Mouse (Mus musculus): ENCODE data around the gene Rtn4rl1. TPM values are rescaled to one million over a fixed set of nuclear protein-coding genes. Genes with fewer than 3 reads are reported as not detected.
A peak's percentile ranks its signal among the peaks of the same experiment; 100 is the strongest.

Rtn4rl1 gene
- polyA plus RNA-seq, 1 experiment from 2014 or later: 9.7 TPM

- H3K4me1 ChIP-seq: peaks cover 63% of the 10 kb centered on the region
- no peak overlapping the region for H3K4me3 ChIP-seq
- no peaks in the 10 kb centered on the region for H3K9me3 ChIP-seq
- peaks cover 3% of the 10 kb centered on the region; the same call in 1 of the 2 replicates for H3K36me3 ChIP-seq
- H3K27me3 ChIP-seq (ENCODE audit: insufficient read depth, poor library complexity, severe bottlenecking): peaks cover 43% of the 10 kb centered on the region
- H3K27ac ChIP-seq: no peak overlapping the region
- no peak for DNase-seq (ENCODE audit: low spot score)
- 79% methylated on average over 5 of the region's 5 CpGs for WGBS
These were observed 6.4 kb downstream of the Rtn4rl1 start for GRCm38 (mm10) chr11:75199951-75200350.

DNA sequence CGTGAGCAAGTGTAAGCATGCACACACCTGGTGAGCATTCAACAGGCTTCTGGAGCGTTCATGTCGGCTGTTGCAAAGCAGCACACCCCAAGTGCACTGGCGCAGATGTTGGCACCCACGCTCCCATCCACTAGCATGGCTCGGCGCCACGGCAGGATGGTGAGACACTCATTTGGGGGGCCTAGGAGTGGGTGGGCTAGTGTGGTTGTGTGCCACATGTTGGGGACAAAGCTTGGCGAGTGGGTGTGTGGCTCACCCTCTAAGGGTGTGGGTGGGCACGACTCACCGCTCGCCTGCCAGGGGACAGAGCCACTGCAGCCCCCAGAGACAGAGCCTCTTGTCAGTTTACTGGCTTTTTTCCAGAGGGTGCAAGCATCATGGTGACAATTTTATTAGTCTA, 7.4 kb downstream of the Rtn4rl1 start:
- peaks cover 3% of the 10 kb centered on the region; the same call in 1 of the 2 replicates for H3K36me3 ChIP-seq
- H3K4me1 ChIP-seq: peaks cover 63% of the 10 kb centered on the region
- H3K27me3 ChIP-seq (ENCODE audit: insufficient read depth, poor library complexity, severe bottlenecking): peaks cover 34% of the 10 kb centered on the region
- no peak overlapping the region for H3K27ac ChIP-seq
- H3K4me3 ChIP-seq: no peak overlapping the region
- no peak for DNase-seq (ENCODE audit: low spot score)
- H3K9me3 ChIP-seq: no peaks in the 10 kb centered on the region
- 91% methylated on average over 12 of the region's 12 CpGs for WGBS

GRCm38 (mm10) chr11:75201721-75202120, 8.1 kb downstream of the Rtn4rl1 start:
- DNase-seq (ENCODE audit: low spot score): no peak
- peaks cover 3% of the 10 kb centered on the region; the same call in 1 of the 2 replicates for H3K36me3 ChIP-seq
- no peak overlapping the region for H3K4me3 ChIP-seq
- no peak overlapping the region for H3K27ac ChIP-seq
- peaks cover 63% of the 10 kb centered on the region for H3K4me1 ChIP-seq
- H3K27me3 ChIP-seq (ENCODE audit: insufficient read depth, poor library complexity, severe bottlenecking): peaks cover 26% of the 10 kb centered on the region; the same call in 1 of the 2 replicates
- no peaks in the 10 kb centered on the region for H3K9me3 ChIP-seq
- 47% methylated on average over 8 of the region's 8 CpGs for WGBS

GRCm38 (mm10) chr11:75203926-75204325, 10.3 kb downstream of the Rtn4rl1 start:
- Histone ChIP-seq H3K27ac (0 out of 2 replicates have a peak overlapping the region, but pooled peaks have one; percentile 33), H3K9me3 (no peaks in the 10 kb centered on the region), H3K27me3 (ENCODE audit: insufficient read depth, poor library complexity, severe bottlenecking) (peaks cover 6% of the 10 kb centered on the region; the same call in 1 of the 2 replicates), H3K36me3 (peaks cover 3% of the 10 kb centered on the region; the same call in 1 of the 2 replicates), H3K4me3 (no peak overlapping the region), H3K4me1 (peaks cover 73% of the 10 kb centered on the region)
- no peak for DNase-seq (ENCODE audit: low spot score)
- 86% methylated on average over 4 of the region's 4 CpGs for WGBS

DNA sequence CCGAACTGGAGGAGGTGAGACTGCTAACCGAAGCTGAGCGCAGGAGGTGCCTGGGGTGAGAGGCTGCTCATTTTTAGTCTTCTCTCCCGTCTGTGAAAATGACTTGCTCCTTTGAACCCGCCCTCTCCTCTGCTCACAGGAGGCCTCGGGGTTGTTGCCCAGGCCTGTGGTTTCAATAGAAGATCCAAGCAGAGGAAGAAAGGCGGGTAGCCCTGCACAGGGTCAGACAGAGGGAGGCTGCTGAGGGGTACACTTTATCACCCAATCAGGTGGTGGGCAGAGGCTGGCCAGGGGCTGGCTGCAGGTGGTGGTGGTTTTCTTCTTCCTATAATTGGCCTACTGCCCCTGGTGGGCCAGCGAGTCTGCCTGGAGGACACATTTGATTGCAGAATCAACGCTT, 10.9 kb downstream of the Rtn4rl1 start:
- peak overlapping the region; percentile 75 for H3K27ac ChIP-seq
- no peak overlapping the region; the same call in 1 of the 2 replicates for H3K4me3 ChIP-seq
- no peak for DNase-seq (ENCODE audit: low spot score)
- H3K9me3 ChIP-seq: no peaks in the 10 kb centered on the region
- H3K36me3 ChIP-seq: peaks cover 3% of the 10 kb centered on the region; the same call in 1 of the 2 replicates
- H3K27me3 ChIP-seq (ENCODE audit: insufficient read depth, poor library complexity, severe bottlenecking): 0 out of 2 replicates have a peak, but pooled peaks cover 2% of the 10 kb centered on the region
- H3K4me1 ChIP-seq: peaks cover 78% of the 10 kb centered on the region
- WGBS: 51% methylated on average over 9 of the region's 9 CpGs

- Histone ChIP-seq H3K4me1 (peaks cover 86% of the 10 kb centered on the region), H3K4me3 (no peak overlapping the region), H3K27me3 (ENCODE audit: insufficient read depth, poor library complexity, severe bottlenecking) (0 out of 2 replicates have a peak, but pooled peaks cover 2% of the 10 kb centered on the region), H3K9me3 (no peaks in the 10 kb centered on the region), H3K36me3 (no peaks in the 10 kb centered on the region), H3K27ac (no peak overlapping the region)
- DNase-seq (ENCODE audit: low spot score): no peak
- 77% methylated on average over 4 of the region's 4 CpGs for WGBS
These were observed 12.8 kb downstream of the Rtn4rl1 start for GRCm38 (mm10) chr11:75206347-75206746.

DNA sequence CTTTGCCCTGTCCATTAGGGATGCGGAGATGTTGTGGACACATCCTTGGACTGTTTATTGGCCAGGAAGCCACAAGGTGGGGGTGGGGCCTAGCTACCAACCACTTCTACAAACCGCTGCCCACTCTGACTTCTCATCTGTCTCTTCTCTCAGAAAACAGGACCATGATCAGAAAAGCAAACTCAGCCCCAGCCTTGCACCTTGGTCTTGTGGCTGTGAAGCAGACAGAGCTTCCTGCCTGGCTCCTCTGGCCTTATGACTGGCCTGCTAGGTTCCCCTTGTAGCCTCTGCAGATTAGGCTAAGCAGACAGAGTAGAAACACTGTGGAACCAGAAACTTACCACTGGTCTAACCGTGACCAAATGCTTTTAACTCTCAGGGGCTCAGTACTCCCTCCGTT, 15.8 kb downstream of the Rtn4rl1 start:
- Histone ChIP-seq H3K36me3 (no peaks in the 10 kb centered on the region), H3K27me3 (ENCODE audit: insufficient read depth, poor library complexity, severe bottlenecking) (peaks cover 9% of the 10 kb centered on the region; the same call in 1 of the 2 replicates), H3K27ac (peak overlapping the region; percentile 67), H3K4me3 (no peak overlapping the region), H3K4me1 (peaks cover 86% of the 10 kb centered on the region), H3K9me3 (no peaks in the 10 kb centered on the region)
- DNase-seq (ENCODE audit: low spot score): no peak
- 63% methylated on average over 4 of the region's 4 CpGs for WGBS

DNA sequence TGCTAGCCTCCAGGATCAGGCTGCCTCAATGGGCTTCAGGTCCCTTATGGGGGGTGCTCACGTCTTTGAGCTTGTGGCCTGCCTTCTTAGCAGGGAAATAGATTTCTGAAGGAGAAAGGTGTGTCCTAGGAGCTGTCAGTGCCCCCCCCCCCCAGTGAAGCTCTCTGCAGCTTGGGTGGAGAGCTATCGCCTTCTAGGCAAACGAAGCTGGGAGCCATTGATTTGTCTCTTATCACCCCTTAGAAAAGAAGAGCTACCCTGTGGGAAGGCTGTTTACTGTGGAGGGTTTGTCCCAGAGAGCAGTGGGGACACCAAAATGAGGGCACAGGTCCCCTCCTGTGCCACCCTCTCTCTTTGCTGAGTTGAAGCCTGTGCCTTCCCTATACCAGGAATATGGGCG, 16.5 kb downstream of the Rtn4rl1 start:
- H3K4me1 ChIP-seq: peaks cover 86% of the 10 kb centered on the region
- no peak for DNase-seq (ENCODE audit: low spot score)
- H3K27ac ChIP-seq: peak overlapping the region; percentile 67
- WGBS: 58% methylated on average over 4 of the region's 4 CpGs
- H3K9me3 ChIP-seq: no peaks in the 10 kb centered on the region
- H3K36me3 ChIP-seq: no peaks in the 10 kb centered on the region
- peaks cover 10% of the 10 kb centered on the region; the same call in 1 of the 2 replicates for H3K27me3 ChIP-seq (ENCODE audit: insufficient read depth, poor library complexity, severe bottlenecking)
- no peak overlapping the region for H3K4me3 ChIP-seq

GRCm38 (mm10) chr11:75210755-75211154, 17.2 kb downstream of the Rtn4rl1 start:
- Histone ChIP-seq H3K4me1 (peaks cover 86% of the 10 kb centered on the region), H3K9me3 (no peaks in the 10 kb centered on the region), H3K4me3 (no peak overlapping the region), H3K27me3 (ENCODE audit: insufficient read depth, poor library complexity, severe bottlenecking) (peaks cover 10% of the 10 kb centered on the region; the same call in 1 of the 2 replicates), H3K36me3 (no peaks in the 10 kb centered on the region), H3K27ac (peak overlapping the region; percentile 90; the same call in 1 of the 2 replicates)
- WGBS: 60% methylated on average over 6 of the region's 6 CpGs
- DNase-seq (ENCODE audit: low spot score): no peak

DNA sequence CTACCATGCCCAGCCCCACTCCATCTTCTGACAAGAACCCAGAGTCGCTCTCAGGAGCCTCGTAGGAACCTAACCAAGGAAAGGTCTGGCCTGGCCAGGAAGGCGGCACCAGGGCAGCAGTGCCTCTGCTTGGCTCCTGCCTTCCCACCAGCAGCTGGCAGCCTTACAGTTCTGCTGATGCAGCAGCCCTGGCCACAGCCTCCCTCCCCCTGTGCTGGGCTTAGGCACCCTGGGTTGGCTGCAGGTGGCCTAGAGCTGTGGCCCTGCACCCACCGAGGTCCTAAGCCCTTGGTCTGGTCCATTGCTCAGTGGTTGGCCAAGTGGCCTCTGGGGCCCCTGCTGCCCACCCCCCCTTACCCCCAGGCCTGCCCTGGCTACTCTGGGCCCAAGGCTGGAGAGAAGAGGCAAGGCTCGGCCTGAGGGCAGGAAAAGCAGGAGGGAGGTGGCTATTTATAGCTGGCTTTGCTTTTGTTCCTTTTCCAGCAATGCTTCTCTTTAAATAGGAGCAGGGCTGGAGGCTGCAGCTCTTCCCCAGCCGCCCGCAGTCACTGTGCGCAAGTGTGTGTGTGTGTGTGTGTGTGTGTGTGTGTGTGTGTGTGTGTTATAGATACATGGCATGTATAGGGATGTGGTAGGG, 18.6 kb downstream of the Rtn4rl1 start:
- Histone ChIP-seq H3K27me3 (ENCODE audit: insufficient read depth, poor library complexity, severe bottlenecking) (peaks cover 10% of the 10 kb centered on the region; the same call in 1 of the 2 replicates), H3K4me3 (peak overlapping the region; percentile 54), H3K9me3 (no peaks in the 10 kb centered on the region), H3K27ac (peak overlapping the region; percentile 90), H3K36me3 (no peaks in the 10 kb centered on the region), H3K4me1 (peaks cover 89% of the 10 kb centered on the region)
- WGBS: 38% methylated on average over 8 of the region's 8 CpGs
- DNase-seq (ENCODE audit: low spot score): no peak

GRCm38 (mm10) chr11:75212876-75213275, 19.3 kb downstream of the Rtn4rl1 start:
- 44% methylated on average over 3 of the region's 3 CpGs for WGBS
- peak overlapping the region; percentile 90 for H3K27ac ChIP-seq
- H3K9me3 ChIP-seq: no peaks in the 10 kb centered on the region
- H3K4me1 ChIP-seq: peaks cover 90% of the 10 kb centered on the region
- H3K27me3 ChIP-seq (ENCODE audit: insufficient read depth, poor library complexity, severe bottlenecking): peaks cover 10% of the 10 kb centered on the region; the same call in 1 of the 2 replicates
- H3K4me3 ChIP-seq: peak overlapping the region; percentile 54
- no peaks in the 10 kb centered on the region for H3K36me3 ChIP-seq
- no peak for DNase-seq (ENCODE audit: low spot score)

DNA sequence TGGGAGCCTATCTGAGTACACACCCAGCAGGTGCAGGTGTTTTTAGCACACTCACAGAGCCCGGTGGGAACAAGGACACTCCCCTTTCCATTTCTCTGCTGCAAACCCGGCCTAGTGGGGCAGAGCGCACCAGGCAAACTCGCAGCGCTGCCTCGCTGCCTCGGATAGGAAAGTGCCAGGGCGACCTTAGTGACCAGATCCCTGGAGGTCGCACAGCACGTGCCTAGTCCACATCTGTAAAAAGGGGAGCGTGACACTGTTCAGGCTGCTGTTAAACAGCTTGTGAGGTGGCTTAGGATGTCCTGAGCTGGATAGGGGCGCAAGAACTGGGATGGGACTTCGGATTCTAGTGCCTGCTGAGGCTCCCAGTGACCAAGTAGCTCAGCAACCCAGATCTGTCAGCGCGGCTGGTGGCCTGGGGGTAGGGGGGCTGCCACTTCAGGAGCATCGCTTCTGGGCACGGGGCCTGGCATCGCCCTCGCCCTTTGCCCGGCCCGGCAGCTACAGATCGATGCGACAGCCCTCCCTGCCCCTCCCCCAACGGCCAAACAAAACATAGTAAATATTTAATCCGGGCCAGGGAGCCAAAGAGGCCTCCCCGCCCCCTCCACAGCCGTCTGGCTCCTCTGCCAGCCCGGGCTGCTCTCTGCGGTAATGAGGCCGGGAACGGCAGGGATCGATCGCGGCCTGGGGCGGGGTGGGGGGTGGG, 19.9 kb downstream of the Rtn4rl1 start:
- WGBS: 4% methylated on average over 35 of the region's 35 CpGs
- H3K9me3 ChIP-seq: no peaks in the 10 kb centered on the region
- H3K36me3 ChIP-seq: no peaks in the 10 kb centered on the region
- H3K27ac ChIP-seq: peak overlapping the region; percentile 90
- peaks cover 84% of the 10 kb centered on the region for H3K4me1 ChIP-seq
- DNase-seq (ENCODE audit: low spot score): no peak
- H3K4me3 ChIP-seq: peak overlapping the region; percentile 54
- peaks cover 10% of the 10 kb centered on the region; the same call in 1 of the 2 replicates for H3K27me3 ChIP-seq (ENCODE audit: insufficient read depth, poor library complexity, severe bottlenecking)
